Mouse (Mus musculus) olfactory bulb, adult 2 months (tissue): Measurements from ENCODE around the gene Dner.

Source experiments
- CTCF ChIP-seq: fragments of 200-500 bp; IDR thresholded peaks from 2 replicates; pipeline ENCODE4 v1.5.1; 2012; ENCODE audit warnings: low read depth, mild to moderate bottlenecking, low read length, moderate library complexity; ENCODE audit not compliant: insufficient read depth
- POLR2A ChIP-seq: fragments of 200-500 bp; IDR thresholded peaks from 2 replicates; pipeline ENCODE4 v1.6.1; 2012; ENCODE audit warnings: mild to moderate bottlenecking, low read depth, low read length, moderate library complexity; ENCODE audit not compliant: insufficient read depth

DNA sequence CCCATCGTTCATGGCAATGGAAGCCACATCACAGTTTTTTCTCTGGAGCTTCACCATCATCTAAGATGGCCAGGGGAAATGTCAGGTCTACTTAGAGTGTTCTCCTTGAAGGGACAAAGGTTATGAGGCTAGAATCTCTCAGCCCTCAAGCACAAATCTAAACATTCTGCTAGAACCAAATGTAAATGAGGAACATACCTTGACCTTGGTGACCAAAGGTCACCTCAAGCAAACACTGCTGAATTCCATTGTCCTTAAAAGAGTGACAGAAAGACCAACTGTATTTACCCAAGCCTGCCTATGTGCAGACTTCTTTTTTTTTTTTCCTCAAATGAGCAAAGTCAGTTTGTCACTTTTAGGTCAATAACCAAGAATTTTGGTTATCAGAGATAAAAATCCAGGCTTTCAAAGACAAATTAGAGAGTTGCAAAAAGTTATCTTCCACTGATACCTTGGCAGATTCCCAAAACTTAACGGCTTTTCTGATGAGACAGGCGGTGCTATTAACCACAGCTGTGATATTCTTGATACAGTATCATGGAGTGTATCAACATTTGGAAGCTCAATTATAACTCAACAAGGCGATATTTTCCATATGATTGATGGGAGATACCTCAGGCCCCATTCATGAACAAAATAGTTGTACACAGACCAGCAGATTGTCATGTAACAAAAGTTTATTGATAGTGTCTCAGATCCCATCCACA is 173.6 kb downstream of the Dner start:
- no peak for TF ChIP-seq POLR2A
- TF ChIP-seq CTCF, result no peak
